Mouse (Mus musculus) C2C12 (cell line): ENCODE measurements around the gene Pole3. TPM values are rescaled to one million over a fixed set of nuclear protein-coding genes. Genes with fewer than 3 reads are reported as not detected.

Experiments used
- H3K27me3 ChIP-seq: one replicate; pipeline ENCODE4 v1.6.1; 2011; ENCODE audit not compliant: control insufficient read depth, insufficient read depth, insufficient read length
- H3K36me3 ChIP-seq: one replicate; pipeline ENCODE4 v1.6.1; 2011; ENCODE audit not compliant: control insufficient read depth, insufficient read depth
- H3K4me3 ChIP-seq: one replicate; pipeline ENCODE4 v1.5.1; 2011; ENCODE audit warnings: mild to moderate bottlenecking, control low read depth; ENCODE audit not compliant: poor library complexity, insufficient read depth, severe bottlenecking
- H3K79me2 ChIP-seq: one replicate; pipeline ENCODE4 v1.6.1; 2011; ENCODE audit not compliant: control insufficient read depth, insufficient read depth
- H3K79me3 ChIP-seq: one replicate; pipeline ENCODE4 v1.6.1; 2011; ENCODE audit warnings: low read depth, control low read depth
- H3ac ChIP-seq: one replicate; pipeline ENCODE3; 2011; ENCODE audit warnings: low read depth; ENCODE audit not compliant: control insufficient read depth, insufficient read length
- CEBPB ChIP-seq: IDR thresholded peaks from one replicate; pipeline ENCODE4 v1.6.1; 2011; ENCODE audit warnings: low read depth, mild to moderate bottlenecking, control low read depth, moderate library complexity
- CTCF ChIP-seq: IDR thresholded peaks from one replicate; pipeline ENCODE4 v1.5.1; 2011; ENCODE audit not compliant: control insufficient read depth, insufficient read depth, insufficient read length
- FOSL1 ChIP-seq: IDR thresholded peaks from one replicate; pipeline ENCODE4 v1.8.0; 2011; ENCODE audit warnings: mild to moderate bottlenecking, low read length; ENCODE audit not compliant: poor library complexity, insufficient read depth, severe bottlenecking
- MAX ChIP-seq: IDR thresholded peaks from one replicate; pipeline ENCODE4 v1.6.1; 2011; ENCODE audit warnings: mild to moderate bottlenecking, control low read depth
- MYOD1 ChIP-seq: IDR thresholded peaks from one replicate; pipeline ENCODE4 v1.6.1; 2011; ENCODE audit warnings: low read depth; ENCODE audit not compliant: control insufficient read depth, insufficient read length
- MYOG ChIP-seq: IDR thresholded peaks from one replicate; pipeline ENCODE4 v1.6.1; 2011; ENCODE audit not compliant: control insufficient read depth, insufficient read length; ENCODE audit errors: extremely low read depth
- USF1 ChIP-seq: IDR thresholded peaks from one replicate; pipeline ENCODE4 v1.6.1; 2011; ENCODE audit warnings: low read depth, mild to moderate bottlenecking, control low read depth, moderate library complexity
- polyA plus RNA-seq: library from polyadenylated mRNA; unstranded; fragments of >200 nt; fragmentation: generic; extraction: Trizol; gene quantifications from one replicate; pipeline ENCODE4 v1.2.1, GENCODE M21; 2012; ENCODE audit warnings: missing spikeins

The Pole3 gene
- polyA plus RNA-seq, 1 experiment, result 55.7 TPM

DNA sequence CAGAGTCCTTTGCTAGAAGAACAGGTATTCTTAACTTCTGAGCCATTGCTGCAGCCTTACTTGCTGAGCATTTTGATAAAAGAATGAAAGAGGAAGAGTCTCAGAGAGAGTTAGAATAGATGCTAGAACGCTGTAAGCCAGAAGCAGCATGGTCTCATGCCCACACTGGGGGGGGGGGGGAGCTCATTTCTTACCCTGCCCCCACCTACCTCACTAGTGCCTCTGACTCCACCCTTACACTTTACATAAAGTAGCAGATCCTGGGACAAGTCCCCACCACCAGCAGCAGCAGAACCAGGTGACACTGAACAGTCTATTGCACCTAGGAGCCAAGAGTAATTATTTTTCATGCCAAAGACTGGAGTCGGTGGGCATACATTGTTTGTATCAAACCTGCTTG is 49.7 kb downstream of the Pole3 start:
- TF ChIP-seq FOSL1, result no peak
- no peak for TF ChIP-seq USF1
- no peak for TF ChIP-seq CTCF
- TF ChIP-seq MYOG, result no peak
- TF ChIP-seq MYOD1, result no peak
- TF ChIP-seq CEBPB, result no peak
- TF ChIP-seq MAX, result no peak
- H3ac ChIP-seq, result no peak overlapping the region
- H3K4me3 ChIP-seq, result no peak overlapping the region
- no peaks in the 10 kb centered on the region for H3K36me3 ChIP-seq
- H3K79me2 ChIP-seq, result no peaks in the 10 kb centered on the region
- H3K79me3 ChIP-seq, result no peaks in the 10 kb centered on the region
- H3K27me3 ChIP-seq, result no peaks in the 10 kb centered on the region

Other genes with a start within 250 kb of the Pole3 start
- gene Fkbp15, start 164.5 kb downstream of the Pole3 start, polyA plus RNA-seq, result 13.2 TPM
- 17.0 TPM for gene Slc31a1, start 164.3 kb downstream of the Pole3 start, polyA plus RNA-seq
- gene Cdc26, start 116.4 kb downstream of the Pole3 start, polyA plus RNA-seq, result 70.2 TPM
- 11.3 TPM for gene Prpf4, start 116.3 kb downstream of the Pole3 start, polyA plus RNA-seq
- gene Rnf183, start 89.8 kb downstream of the Pole3 start, polyA plus RNA-seq, result 0.84 TPM
- gene Wdr31, start 54.2 kb downstream of the Pole3 start, polyA plus RNA-seq, result 2.6 TPM
- gene Bspry, start 45.0 kb downstream of the Pole3 start, polyA plus RNA-seq, result 0.25 TPM
- 19.7 TPM for gene Hdhd3, start 21.6 kb downstream of the Pole3 start, polyA plus RNA-seq
- 147 TPM for gene Alad, start 5.2 kb downstream of the Pole3 start, polyA plus RNA-seq
- 0.13 TPM for gene 4933430I17Rik, start 301 bp upstream of the Pole3 start, polyA plus RNA-seq
- 49.8 TPM for gene Rgs3, start 34.8 kb upstream of the Pole3 start, polyA plus RNA-seq